Mouse (Mus musculus) lung, postnatal 0 days (tissue): ENCODE results near the gene Rcor1. TPM values are rescaled to one million over a fixed set of nuclear protein-coding genes. Genes with fewer than 3 reads are reported as not detected.

Experiments
- ATAC-seq: fragments of 200-750 bp; cut with Nextera tagmentation; 2 replicates; pipeline ENCODE4 v1.8.0; 2017; ENCODE audit warnings: moderate library complexity
- DNase-seq: peaks from one replicate; pipeline ENCODE4 v3.0.0-alpha.2; 2016; ENCODE audit warnings: low spot score
- H3K27ac ChIP-seq: fragments of 300-500 bp; sonication (generic); 2 replicates; pipeline ENCODE4 v1.5.1; 2014; ENCODE audit warnings: antibody characterized with exemption, mild to moderate bottlenecking, low read length, mixed read lengths
- H3K27me3 ChIP-seq: fragments of 300-500 bp; sonication (generic); replicated peaks from 2 replicates; pipeline ENCODE4 v1.6.1; 2014; ENCODE audit warnings: low read length, mixed read lengths; ENCODE audit not compliant: insufficient read depth
- H3K36me3 ChIP-seq: fragments of 300-500 bp; sonication (generic); 2 replicates; pipeline ENCODE4 v1.6.1; 2014; ENCODE audit warnings: low read length, mixed read lengths; ENCODE audit not compliant: insufficient read depth
- H3K4me1 ChIP-seq: fragments of 300-500 bp; sonication (generic); 2 replicates; pipeline ENCODE4 v1.6.1; 2014; ENCODE audit warnings: antibody characterized with exemption, low read depth, low read length, mixed read lengths; ENCODE audit not compliant: insufficient read depth
- H3K4me2 ChIP-seq: fragments of 300-500 bp; sonication (generic); replicated peaks from 2 replicates; pipeline ENCODE4 v1.6.1; 2014; ENCODE audit warnings: low read depth, mild to moderate bottlenecking, low read length, moderate library complexity, mixed read lengths
- H3K4me3 ChIP-seq: fragments of 300-500 bp; sonication (generic); 2 replicates; pipeline ENCODE4 v1.5.1; 2014; ENCODE audit warnings: low read depth, low read length
- H3K9ac ChIP-seq: fragments of 300-500 bp; sonication (generic); replicated peaks from 2 replicates; pipeline ENCODE4 v1.6.1; 2014; ENCODE audit warnings: low read depth, mild to moderate bottlenecking
- H3K9me3 ChIP-seq: fragments of 300-500 bp; sonication (generic); 2 replicates; pipeline ENCODE4 v1.6.1; 2016; ENCODE audit warnings: low read length, mixed read lengths
- CTCF ChIP-seq: IDR thresholded peaks from 2 replicates; pipeline ENCODE4 v1.5.1; 2016; ENCODE audit warnings: antibody characterized with exemption, mild to moderate bottlenecking
- EP300 ChIP-seq: IDR thresholded peaks from 2 replicates; pipeline ENCODE4 v1.6.1; 2016; ENCODE audit warnings: antibody characterized with exemption, mild to moderate bottlenecking, control low read depth
- WGBS: fragments of 180-500 bp; shearing (Covaris S2); extraction: QIAGEN DNeasy Blood & Tissue Kit; methylation state at CpG from one replicate; pipeline ENCODE4 v1.1.7; 2014; 5-methylcytosine and 5-hydroxymethylcytosine counted together
- polyA plus RNA-seq: library from polyadenylated mRNA; unstranded; fragments of >200 nt; fragmentation: Nextera tagmentation; extraction: Ambion mirVana; gene quantifications from 2 replicates; pipeline ENCODE4 v1.2.1, GENCODE M21; 2015

Gene Rcor1
- polyA plus RNA-seq, 1 experiment from 2014 or later: 6.7 TPM

GRCm38 (mm10) chr12:111159659-111160428, 120.7 kb downstream of the Rcor1 start:
- ATAC-seq: no peak
- WGBS: 30% methylated on average over 12 of the region's 12 CpGs
- H3K27ac ChIP-seq: no peak overlapping the region
- H3K27me3 ChIP-seq: no peaks in the 10 kb centered on the region
- H3K9ac ChIP-seq: no peak overlapping the region
- no peaks in the 10 kb centered on the region for H3K9me3 ChIP-seq
- H3K4me2 ChIP-seq: no peak overlapping the region
- no peak for TF ChIP-seq EP300
- TF ChIP-seq CTCF: no peak
- peak; percentile 29 for DNase-seq
- no peak overlapping the region for H3K4me3 ChIP-seq
- peaks cover 5% of the 10 kb centered on the region; the same call in 1 of the 2 replicates for H3K4me1 ChIP-seq
- H3K36me3 ChIP-seq: no peaks in the 10 kb centered on the region

DNA sequence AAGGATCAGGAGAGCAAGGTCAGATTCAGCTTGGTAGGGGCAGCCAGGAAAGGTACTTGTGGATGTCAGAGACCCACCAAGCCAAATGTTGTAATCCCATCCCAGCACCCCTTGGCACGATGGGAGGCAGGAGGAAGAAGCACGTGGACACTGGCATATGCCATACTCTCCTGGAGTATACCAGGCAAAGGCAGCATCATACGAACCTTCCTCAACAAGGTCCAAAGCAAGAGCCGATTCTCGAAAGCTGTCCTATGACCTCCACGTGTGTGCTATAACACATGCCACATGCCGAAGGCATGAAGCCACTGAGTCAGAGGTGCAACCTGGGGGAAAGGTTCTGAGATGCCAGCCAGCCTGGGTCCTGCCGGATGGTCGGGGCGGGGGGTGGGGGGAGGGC, 121.7 kb downstream of the Rcor1 start:
- H3K27ac ChIP-seq: no peak overlapping the region
- H3K4me1 ChIP-seq: peaks cover 5% of the 10 kb centered on the region; the same call in 1 of the 2 replicates
- H3K27me3 ChIP-seq: no peaks in the 10 kb centered on the region
- H3K4me2 ChIP-seq: no peak overlapping the region
- ATAC-seq: no peak
- H3K9me3 ChIP-seq: no peaks in the 10 kb centered on the region
- no peaks in the 10 kb centered on the region for H3K36me3 ChIP-seq
- TF ChIP-seq EP300: no peak
- TF ChIP-seq CTCF: no peak
- 94% methylated on average over 10 of the region's 10 CpGs for WGBS
- no peak for DNase-seq
- H3K4me3 ChIP-seq: no peak overlapping the region
- no peak overlapping the region for H3K9ac ChIP-seq

DNA sequence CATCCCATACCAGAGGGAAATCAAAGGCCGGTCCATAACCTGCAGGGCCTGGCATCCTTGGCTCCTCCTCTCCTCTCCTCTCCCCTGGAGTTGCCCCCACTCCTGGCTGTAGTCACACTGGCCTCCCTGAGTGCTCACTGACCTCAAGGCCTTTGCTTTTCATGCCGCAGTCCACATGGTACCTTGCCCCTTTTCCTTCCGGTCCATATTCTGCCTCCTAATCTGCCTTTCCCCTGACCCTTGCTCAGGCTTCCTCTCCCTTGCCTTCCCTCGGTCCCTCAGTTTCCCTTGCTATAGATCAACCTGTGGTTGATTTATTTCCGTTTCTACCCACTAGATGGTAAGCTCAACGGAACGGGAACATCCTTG, 122.8 kb downstream of the Rcor1 start:
- H3K9me3 ChIP-seq: no peaks in the 10 kb centered on the region
- H3K4me3 ChIP-seq: no peak overlapping the region
- peak overlapping the region; percentile 40; the same call in 1 of the 2 replicates for H3K4me2 ChIP-seq
- no peak for TF ChIP-seq EP300
- no peak overlapping the region for H3K9ac ChIP-seq
- 22% methylated on average over 7 of the region's 7 CpGs for WGBS
- no peak overlapping the region for H3K27ac ChIP-seq
- DNase-seq (no peak), ATAC-seq (no peak)
- peaks cover 5% of the 10 kb centered on the region; the same call in 1 of the 2 replicates for H3K4me1 ChIP-seq
- H3K36me3 ChIP-seq: no peaks in the 10 kb centered on the region
- no peaks in the 10 kb centered on the region for H3K27me3 ChIP-seq

GRCm38 (mm10) chr12:111162312-111163061, 123.3 kb downstream of the Rcor1 start:
- Histone ChIP-seq H3K9ac (no peak overlapping the region), H3K4me1 (peaks cover 5% of the 10 kb centered on the region; the same call in 1 of the 2 replicates), H3K27me3 (no peaks in the 10 kb centered on the region), H3K9me3 (no peaks in the 10 kb centered on the region), H3K4me2 (peak overlapping the region; percentile 40), H3K4me3 (no peak overlapping the region), H3K36me3 (no peaks in the 10 kb centered on the region), H3K27ac (no peak overlapping the region)
- DNase-seq: peak; percentile 69
- ATAC-seq: no peak
- TF ChIP-seq CTCF (no peak), EP300 (no peak)
- WGBS: 9% methylated on average over 16 of the region's 16 CpGs

DNA sequence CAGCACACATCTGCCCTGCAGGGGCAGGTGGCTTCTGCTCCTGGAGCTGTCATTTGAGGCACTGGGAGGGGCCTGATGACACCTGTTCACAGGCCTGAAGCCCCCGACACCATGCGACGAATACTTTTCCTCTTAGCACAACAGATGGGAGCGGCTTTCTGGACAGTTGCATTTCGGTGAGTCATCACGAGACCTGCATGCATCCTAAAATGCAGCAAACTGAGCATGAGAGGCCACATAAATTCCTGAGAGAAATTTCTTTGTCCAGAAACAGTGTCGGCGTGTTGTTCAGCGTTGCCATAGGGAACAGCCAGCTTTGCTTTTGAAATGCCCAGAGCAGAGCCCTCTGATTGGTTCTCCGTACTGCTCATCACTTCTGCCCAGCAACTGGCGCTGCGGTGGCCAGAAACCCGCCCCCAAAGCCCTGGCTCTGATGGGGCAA, 125.2 kb downstream of the Rcor1 start:
- no peak overlapping the region for H3K9ac ChIP-seq
- whole genome bisulfite sequencing: 4% methylated on average over 13 of the region's 13 CpGs
- peak; percentile 96 for DNase-seq
- 0 out of 2 replicates have a peak overlapping the region, but pooled peaks have one; percentile 1 for H3K4me3 ChIP-seq
- no peaks in the 10 kb centered on the region for H3K36me3 ChIP-seq
- no peak overlapping the region for H3K27ac ChIP-seq
- H3K27me3 ChIP-seq: no peaks in the 10 kb centered on the region
- peak; percentile 85 for ATAC-seq
- H3K9me3 ChIP-seq: no peaks in the 10 kb centered on the region
- H3K4me2 ChIP-seq: peak overlapping the region; percentile 52
- peaks cover 5% of the 10 kb centered on the region; the same call in 1 of the 2 replicates for H3K4me1 ChIP-seq
- no peak for TF ChIP-seq CTCF
- TF ChIP-seq EP300: no peak

GRCm38 (mm10) chr12:111165146-111165812, 126.1 kb downstream of the Rcor1 start:
- Histone ChIP-seq H3K9ac (no peak overlapping the region), H3K27me3 (no peaks in the 10 kb centered on the region), H3K9me3 (no peaks in the 10 kb centered on the region), H3K4me2 (peak overlapping the region; percentile 92; the same call in 1 of the 2 replicates), H3K27ac (peak overlapping the region; percentile 75), H3K36me3 (no peaks in the 10 kb centered on the region), H3K4me1 (peaks cover 5% of the 10 kb centered on the region; the same call in 1 of the 2 replicates), H3K4me3 (no peak overlapping the region)
- peak; percentile 56 for DNase-seq
- ATAC-seq: peak; percentile 31
- TF ChIP-seq CTCF (peak; percentile 59), EP300 (no peak)
- WGBS: 65% methylated on average over 10 of the region's 10 CpGs

Other genes with a start within 250 kb of the Rcor1 start
- 11.1 and 11.9 TPM in 2 replicates for gene Mok, start 198.4 kb upstream of the Rcor1 start, polyA plus RNA-seq
- 2.4 and 3.3 TPM in 2 replicates for gene Zfp839, start 189.1 kb upstream of the Rcor1 start, polyA plus RNA-seq
- gene Cinp, start 150.2 kb upstream of the Rcor1 start, polyA plus RNA-seq: 33.8 and 43.4 TPM in 2 replicates
- gene Tecpr2, start 150.1 kb upstream of the Rcor1 start, polyA plus RNA-seq: 1.7 and 1.9 TPM in 2 replicates
- 9.1 and 12.4 TPM in 2 replicates for gene Ankrd9, start 60.3 kb upstream of the Rcor1 start, polyA plus RNA-seq
- gene Traf3, start 127.0 kb downstream of the Rcor1 start, polyA plus RNA-seq: 3.1 and 4.7 TPM in 2 replicates
- not detected in 2 replicates for gene 4930595D18Rik, start 145.1 kb downstream of the Rcor1 start, polyA plus RNA-seq
- gene Amn, start 231.7 kb downstream of the Rcor1 start, polyA plus RNA-seq: 0.31 and 0.40 TPM in 2 replicates